Mouse (Mus musculus) hindbrain, embryonic 13.5 days (tissue): ENCODE data around the gene Sema3f. TPM values are rescaled to one million over a fixed set of nuclear protein-coding genes. Genes with fewer than 3 reads are reported as not detected.

ENCODE experiments used
- ATAC-seq: fragments of 200-750 bp; cut with Nextera tagmentation; 2 replicates; pipeline ENCODE4 v1.8.0; 2017; ENCODE audit warnings: moderate TSS enrichment; ENCODE audit not compliant: low FRiP score
- H3K27ac ChIP-seq: fragments of 300-500 bp; sonication (generic); 2 replicates; pipeline ENCODE4 v1.5.1; 2015; ENCODE audit warnings: inconsistent platforms, mild to moderate bottlenecking, moderate library complexity
- H3K27me3 ChIP-seq: fragments of 300-500 bp; sonication (generic); 2 replicates; pipeline ENCODE4 v1.6.1; 2015; ENCODE audit warnings: mild to moderate bottlenecking, inconsistent platforms
- H3K36me3 ChIP-seq: fragments of 300-500 bp; sonication (generic); 2 replicates; pipeline ENCODE4 v1.6.1; 2015; ENCODE audit warnings: mild to moderate bottlenecking, inconsistent platforms
- H3K4me1 ChIP-seq: fragments of 300-500 bp; sonication (generic); replicated peaks from 2 replicates; pipeline ENCODE4 v1.6.1; 2015; ENCODE audit warnings: inconsistent platforms
- H3K4me2 ChIP-seq: fragments of 300-500 bp; sonication (generic); 2 replicates; pipeline ENCODE4 v1.6.1; 2015; ENCODE audit warnings: inconsistent platforms, mild to moderate bottlenecking, moderate library complexity
- H3K4me3 ChIP-seq: fragments of 300-500 bp; sonication (generic); 2 replicates; pipeline ENCODE4 v1.5.1; 2015; ENCODE audit warnings: mild to moderate bottlenecking, inconsistent platforms
- H3K9ac ChIP-seq: fragments of 300-500 bp; sonication (generic); 2 replicates; pipeline ENCODE4 v1.6.1; 2015; ENCODE audit warnings: mild to moderate bottlenecking, inconsistent platforms
- H3K9me3 ChIP-seq: fragments of 300-500 bp; sonication (generic); 2 replicates; pipeline ENCODE4 v1.6.1; 2016; ENCODE audit warnings: inconsistent platforms
- WGBS: fragments of 180-500 bp; shearing (Covaris S2); methylation state at CpG from one replicate; pipeline ENCODE4 v1.1.7; 2015; 5-methylcytosine and 5-hydroxymethylcytosine counted together
- polyA plus RNA-seq: library from polyadenylated mRNA; unstranded; fragments of >200 nt; fragmentation: Nextera tagmentation; extraction: Ambion mirVana; gene quantifications from 2 replicates; pipeline ENCODE4 v1.2.1, GENCODE M21; 2015

Sema3f gene
- polyA plus RNA-seq, 1 experiment from 2014 or later: 17.0 TPM

DNA sequence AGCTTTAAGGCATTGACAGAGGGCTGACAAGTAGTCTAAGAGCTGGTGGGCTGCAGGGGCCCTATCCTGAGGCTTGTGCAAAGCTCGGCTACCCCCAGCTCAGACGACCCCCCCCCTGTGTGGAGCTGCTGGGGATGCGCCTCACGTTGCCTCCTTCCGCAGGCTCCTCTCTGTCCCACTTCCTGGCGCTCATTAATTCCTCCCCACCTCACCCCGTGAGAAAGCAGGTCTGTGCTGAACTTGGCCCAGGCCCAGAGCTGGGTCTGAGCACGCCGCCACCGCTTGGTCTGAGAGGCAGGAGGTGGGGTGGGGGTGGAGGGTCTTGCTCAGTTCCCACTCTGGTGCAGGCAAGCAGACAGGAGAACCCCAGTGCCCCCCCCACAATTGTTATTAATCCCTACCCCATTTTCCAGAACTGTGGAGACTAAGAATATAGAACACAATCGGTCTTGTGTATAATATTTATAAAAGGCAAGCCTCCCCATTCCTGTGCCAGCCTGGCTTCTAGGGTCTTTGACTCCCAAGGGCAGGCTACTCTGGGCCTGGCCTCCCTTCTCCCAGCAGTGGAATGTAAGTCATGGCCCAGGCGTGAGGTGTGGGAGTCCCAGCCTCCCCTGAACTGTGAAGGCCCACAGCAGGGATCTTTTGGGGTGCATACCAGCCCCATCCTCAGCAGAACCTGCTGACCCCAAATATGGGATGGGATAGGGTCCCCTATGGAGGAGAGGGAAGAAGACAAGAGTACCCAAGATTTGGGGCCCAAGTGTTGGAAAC is 59.4 kb downstream of the Sema3f start:
- H3K36me3 ChIP-seq: no peaks in the 10 kb centered on the region

DNA sequence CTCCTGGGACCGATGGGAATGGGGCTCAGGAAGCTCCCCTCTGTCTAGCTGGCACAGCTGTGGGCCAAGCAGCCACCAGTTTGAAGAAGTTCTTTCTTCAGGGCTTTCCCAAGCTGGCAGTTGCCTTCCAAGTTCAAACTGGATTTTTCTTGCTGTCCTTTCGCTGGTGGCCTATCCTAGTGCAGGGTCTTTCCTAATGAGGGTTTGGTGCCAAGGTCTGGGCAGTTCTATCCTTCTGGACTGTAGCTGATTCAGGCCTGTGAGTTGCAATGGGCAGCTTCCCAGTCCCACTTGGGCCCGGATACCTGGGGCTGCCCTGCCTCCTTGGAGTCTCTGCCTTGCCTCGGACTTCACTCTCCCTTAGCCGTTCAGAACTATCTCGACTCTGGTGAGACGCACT is 60.0 kb downstream of the Sema3f start:
- WGBS: 67% methylated on average over 7 of the region's 7 CpGs
- H3K4me3 ChIP-seq: no peak overlapping the region
- H3K27me3 ChIP-seq: no peaks in the 10 kb centered on the region
- peak overlapping the region; percentile 79 for H3K27ac ChIP-seq
- H3K4me2 ChIP-seq: no peak overlapping the region
- H3K36me3 ChIP-seq: no peaks in the 10 kb centered on the region
- H3K4me1 ChIP-seq: peaks cover 33% of the 10 kb centered on the region
- H3K9ac ChIP-seq: 0 out of 2 replicates have a peak overlapping the region, but pooled peaks have one; percentile 24
- no peaks in the 10 kb centered on the region for H3K9me3 ChIP-seq
- ATAC-seq: no peak; the same call in 1 of the 2 replicates

More for the DNA sequence above, 59.4 kb downstream of the Sema3f start:
- 32% methylated on average over 12 of the region's 12 CpGs for WGBS
- H3K4me2 ChIP-seq: no peak overlapping the region
- H3K4me1 ChIP-seq: peaks cover 31% of the 10 kb centered on the region
- no peaks in the 10 kb centered on the region for H3K27me3 ChIP-seq
- H3K4me3 ChIP-seq: no peak overlapping the region
- H3K9ac ChIP-seq: peak overlapping the region; percentile 24; the same call in 1 of the 2 replicates
- H3K27ac ChIP-seq: peak overlapping the region; percentile 79
- H3K9me3 ChIP-seq: no peaks in the 10 kb centered on the region
- ATAC-seq: peak; percentile 88

DNA sequence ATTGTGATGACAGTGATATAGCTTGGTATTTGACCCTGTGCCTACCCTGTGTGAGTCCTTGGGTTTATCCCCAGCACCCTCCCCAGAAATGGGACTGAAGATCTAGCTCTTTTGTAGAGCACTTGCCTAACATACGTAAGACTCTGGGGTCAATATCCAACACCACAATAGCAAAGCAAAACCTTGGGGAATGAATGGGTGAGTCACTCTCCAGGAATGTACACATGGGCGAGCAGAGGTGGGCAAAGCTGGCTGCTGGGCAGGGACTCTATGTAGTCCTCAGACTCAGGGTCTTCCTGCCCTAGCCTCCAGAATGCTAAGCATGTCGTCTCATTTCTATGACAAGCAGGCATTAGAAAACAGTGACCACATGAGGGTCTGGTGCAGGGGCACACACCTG is 61.5 kb downstream of the Sema3f start:
- 74% methylated on average over 3 of the region's 3 CpGs for WGBS
- Histone ChIP-seq H3K9me3 (no peaks in the 10 kb centered on the region), H3K9ac (no peak overlapping the region), H3K27me3 (0 out of 2 replicates have a peak, but pooled peaks cover 4% of the 10 kb centered on the region), H3K4me1 (peaks cover 45% of the 10 kb centered on the region), H3K27ac (no peak overlapping the region), H3K36me3 (no peaks in the 10 kb centered on the region), H3K4me2 (no peak overlapping the region), H3K4me3 (no peak overlapping the region)
- no peak for ATAC-seq

DNA sequence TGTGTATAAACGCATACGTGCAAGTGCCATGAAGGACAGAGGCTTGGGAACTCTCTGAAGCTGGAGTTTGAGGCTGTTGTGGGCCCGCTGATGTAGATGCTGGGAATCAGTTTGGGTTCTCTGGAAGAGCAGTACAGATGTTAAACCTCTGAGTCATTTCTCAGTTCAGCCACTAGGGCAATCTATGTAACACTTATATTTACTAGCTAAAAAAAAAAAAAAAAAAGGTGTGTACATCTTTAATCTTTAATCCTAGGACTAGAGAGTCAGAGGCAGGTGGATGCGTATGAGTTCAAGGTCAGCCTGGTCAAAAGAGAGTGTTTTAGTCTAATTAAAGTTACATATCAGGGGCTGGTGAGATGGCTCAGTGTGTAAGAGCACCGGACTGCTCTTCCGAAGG is 63.3 kb downstream of the Sema3f start:
- H3K9me3 ChIP-seq: no peaks in the 10 kb centered on the region
- 0 out of 2 replicates have a peak, but pooled peaks cover 4% of the 10 kb centered on the region for H3K27me3 ChIP-seq
- no peak for ATAC-seq
- no peak overlapping the region for H3K4me2 ChIP-seq
- H3K4me3 ChIP-seq: no peak overlapping the region
- no peak overlapping the region for H3K9ac ChIP-seq
- no peaks in the 10 kb centered on the region for H3K36me3 ChIP-seq
- 81% methylated on average over 6 of the region's 6 CpGs for WGBS
- peaks cover 43% of the 10 kb centered on the region for H3K4me1 ChIP-seq
- no peak overlapping the region for H3K27ac ChIP-seq

DNA sequence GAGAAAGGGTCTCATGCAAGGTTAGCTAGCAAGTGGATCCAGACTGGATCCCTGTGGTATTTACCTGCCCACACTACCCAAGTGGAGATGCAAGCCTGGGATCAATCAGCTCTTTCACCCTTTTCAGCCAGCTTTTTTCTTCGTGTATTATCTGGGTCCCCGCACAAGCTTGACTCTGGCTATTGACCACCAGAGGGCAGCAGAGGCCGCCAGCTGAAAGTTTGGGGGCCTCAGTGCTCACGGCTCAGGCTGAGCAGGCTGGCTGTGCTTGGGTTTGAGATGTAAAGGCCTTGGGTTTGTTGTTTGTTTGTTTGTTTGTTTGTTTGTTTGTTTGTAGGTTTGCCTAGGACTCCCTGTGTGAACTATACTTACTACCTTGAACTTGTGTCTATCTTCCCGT is 64.7 kb downstream of the Sema3f start:
- Histone ChIP-seq H3K27me3 (0 out of 2 replicates have a peak, but pooled peaks cover 4% of the 10 kb centered on the region), H3K27ac (no peak overlapping the region), H3K36me3 (no peaks in the 10 kb centered on the region), H3K9me3 (no peaks in the 10 kb centered on the region), H3K4me1 (peaks cover 38% of the 10 kb centered on the region), H3K4me3 (no peak overlapping the region), H3K9ac (no peak overlapping the region), H3K4me2 (no peak overlapping the region)
- WGBS: 14% methylated on average over 5 of the region's 5 CpGs
- peak; percentile 34; the same call in 1 of the 2 replicates for ATAC-seq

DNA sequence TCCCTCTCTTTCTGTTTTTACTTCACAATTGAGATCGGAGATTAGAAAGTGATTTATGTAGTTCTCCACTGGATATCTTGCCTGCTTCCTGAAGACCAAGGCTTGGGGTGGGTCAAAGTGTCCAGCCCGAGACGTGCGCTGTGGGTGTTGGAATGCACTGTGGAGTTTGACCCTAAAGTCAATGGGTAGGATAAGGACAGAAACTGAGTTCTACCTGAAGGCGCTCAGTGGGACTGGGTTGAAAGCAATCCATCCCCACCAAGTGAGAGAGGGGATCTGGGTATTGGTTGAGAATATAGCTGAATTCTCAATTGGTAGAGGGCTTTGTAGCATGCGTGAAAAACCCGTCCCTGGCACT is 65.1 kb downstream of the Sema3f start:
- Histone ChIP-seq H3K36me3 (no peaks in the 10 kb centered on the region), H3K27ac (no peak overlapping the region), H3K9ac (peak overlapping the region; percentile 63; the same call in 1 of the 2 replicates), H3K4me2 (peak overlapping the region; percentile 67), H3K27me3 (0 out of 2 replicates have a peak, but pooled peaks cover 4% of the 10 kb centered on the region), H3K9me3 (no peaks in the 10 kb centered on the region), H3K4me3 (peak overlapping the region; percentile 41; the same call in 1 of the 2 replicates), H3K4me1 (peaks cover 35% of the 10 kb centered on the region)
- 54% methylated on average over 7 of the region's 7 CpGs for WGBS
- no peak for ATAC-seq

DNA sequence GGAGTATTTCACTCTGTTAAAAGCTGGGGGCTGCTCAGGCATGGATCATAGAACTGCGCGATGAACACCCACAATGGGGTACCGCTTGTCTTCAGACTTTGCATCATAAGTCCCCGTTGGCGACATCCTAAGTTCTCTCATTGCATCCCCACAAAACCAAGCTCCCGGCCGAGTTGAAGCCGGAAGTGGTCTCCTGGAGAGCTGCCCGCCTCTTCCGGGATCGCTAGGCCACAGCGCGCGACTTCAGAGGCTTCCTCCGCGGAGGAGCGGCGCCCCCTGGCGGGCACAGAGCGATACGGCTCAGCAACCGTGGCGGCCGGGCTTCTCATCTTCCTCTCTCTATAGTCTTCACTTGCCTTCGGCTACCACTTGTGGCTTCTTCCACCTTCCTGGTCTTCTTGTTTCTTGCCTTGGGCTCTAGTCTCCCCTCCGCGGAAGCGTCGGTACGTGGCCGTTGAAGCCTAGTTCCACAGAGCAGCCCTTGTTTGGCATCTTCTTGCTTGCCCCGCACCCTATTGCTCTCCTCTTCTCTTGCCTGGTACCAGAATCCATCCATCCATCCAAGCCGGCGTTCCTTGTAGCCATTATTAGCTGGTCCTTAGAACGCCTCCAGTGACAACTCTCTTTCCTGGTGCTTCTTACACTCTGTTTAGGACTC is 65.7 kb downstream of the Sema3f start:
- H3K36me3 ChIP-seq: no peaks in the 10 kb centered on the region
- H3K4me1 ChIP-seq: peaks cover 31% of the 10 kb centered on the region
- 5% methylated on average over 35 of the region's 35 CpGs for WGBS
- H3K9me3 ChIP-seq: no peaks in the 10 kb centered on the region
- ATAC-seq: peak; percentile 77
- peak overlapping the region; percentile 67 for H3K4me2 ChIP-seq
- H3K4me3 ChIP-seq: peak overlapping the region; percentile 41
- H3K9ac ChIP-seq: peak overlapping the region; percentile 74
- H3K27ac ChIP-seq: peak overlapping the region; percentile 70
- H3K27me3 ChIP-seq: 0 out of 2 replicates have a peak, but pooled peaks cover 4% of the 10 kb centered on the region

DNA sequence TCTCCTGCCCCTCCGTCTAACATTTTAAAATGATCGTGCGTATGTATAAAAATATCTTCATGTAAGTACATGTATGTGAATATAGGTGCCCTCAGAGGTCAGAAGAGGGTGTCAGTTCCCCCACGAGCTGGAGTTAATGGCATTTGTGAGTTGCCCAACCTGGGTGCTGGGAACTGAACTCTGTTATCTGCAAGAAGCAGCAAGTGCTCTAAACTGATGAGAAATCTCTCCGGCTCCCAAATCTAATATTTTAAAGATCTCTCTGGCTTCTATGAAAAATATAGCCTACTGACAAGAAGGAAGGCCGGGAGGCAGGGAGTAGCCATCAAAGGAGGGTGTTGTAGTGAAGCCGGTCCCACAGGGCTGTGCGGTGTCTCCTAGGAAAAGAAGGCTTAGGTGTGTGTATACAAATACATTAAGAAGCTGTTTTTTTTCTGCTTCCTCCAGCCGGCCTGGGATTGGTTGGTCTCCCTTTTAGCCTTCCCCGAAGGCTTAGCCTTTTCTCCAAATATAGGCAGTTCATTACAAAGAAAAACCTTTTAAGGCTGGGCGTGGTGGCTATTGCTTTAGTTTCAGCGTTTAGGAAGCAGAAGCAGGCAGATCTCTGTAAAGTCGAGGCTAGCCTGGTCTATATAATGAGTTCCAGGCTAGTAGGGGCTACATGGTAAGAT is 66.6 kb downstream of the Sema3f start:
- no peak for ATAC-seq
- Histone ChIP-seq H3K4me3 (peak overlapping the region; percentile 41; the same call in 1 of the 2 replicates), H3K27ac (peak overlapping the region; percentile 70; the same call in 1 of the 2 replicates), H3K9ac (peak overlapping the region; percentile 74), H3K4me2 (peak overlapping the region; percentile 67), H3K4me1 (peaks cover 26% of the 10 kb centered on the region), H3K27me3 (0 out of 2 replicates have a peak, but pooled peaks cover 4% of the 10 kb centered on the region), H3K9me3 (no peaks in the 10 kb centered on the region), H3K36me3 (no peaks in the 10 kb centered on the region)
- 97% methylated on average over 13 of the region's 13 CpGs for WGBS

DNA sequence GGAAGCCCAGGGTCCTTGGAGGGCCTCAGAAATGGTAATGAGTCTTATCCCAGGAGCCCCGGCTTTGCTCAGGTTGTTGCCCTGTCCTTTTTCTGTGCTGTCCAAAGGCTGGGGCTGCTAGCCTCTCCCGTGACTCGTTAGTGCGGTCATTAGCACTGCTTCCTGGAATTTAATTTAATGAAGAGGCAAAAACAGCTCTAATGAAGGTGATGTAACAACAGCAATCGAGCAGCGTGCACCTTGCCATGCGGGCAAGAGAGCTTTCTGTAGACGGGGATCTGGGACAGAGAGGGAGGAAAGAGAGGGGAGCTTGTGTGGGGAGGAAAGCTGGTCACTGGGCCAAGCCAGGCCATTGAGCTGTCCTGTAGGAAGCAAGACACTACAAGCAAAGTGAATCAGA is 68.6 kb downstream of the Sema3f start:
- Histone ChIP-seq H3K9me3 (no peaks in the 10 kb centered on the region), H3K4me3 (no peak overlapping the region), H3K27ac (no peak overlapping the region), H3K36me3 (no peaks in the 10 kb centered on the region), H3K4me1 (peaks cover 40% of the 10 kb centered on the region), H3K27me3 (0 out of 2 replicates have a peak, but pooled peaks cover 4% of the 10 kb centered on the region), H3K9ac (0 out of 2 replicates have a peak overlapping the region, but pooled peaks have one; percentile 39), H3K4me2 (no peak overlapping the region)
- 44% methylated on average over 8 of the region's 8 CpGs for WGBS
- no peak for ATAC-seq

DNA sequence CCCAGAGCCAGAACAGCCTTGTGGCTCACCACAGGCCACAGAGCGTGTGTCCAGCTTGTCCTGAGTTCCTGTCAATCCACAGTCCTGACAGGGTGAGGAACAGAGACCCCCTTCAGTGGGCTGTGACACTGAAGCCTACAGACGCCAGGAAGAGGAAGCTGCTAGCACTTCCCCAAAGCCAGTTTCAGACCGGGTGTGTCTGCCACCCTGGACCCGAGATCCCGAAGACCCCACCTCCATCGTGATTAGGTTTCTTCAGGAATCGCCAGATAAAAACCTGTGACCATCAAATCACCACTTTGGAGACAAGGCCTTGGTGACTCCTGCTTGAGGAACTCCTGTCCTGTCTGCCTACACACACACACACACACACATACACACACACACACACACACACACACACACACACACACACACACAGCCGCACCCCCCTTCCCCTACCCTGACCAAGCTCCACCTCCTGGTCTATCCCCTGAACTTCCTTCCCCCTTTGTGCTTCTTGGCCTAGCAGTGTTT is 70.0 kb downstream of the Sema3f start:
- ATAC-seq: no peak
- Histone ChIP-seq H3K36me3 (no peaks in the 10 kb centered on the region), H3K4me2 (no peak overlapping the region), H3K9me3 (no peaks in the 10 kb centered on the region), H3K27me3 (0 out of 2 replicates have a peak, but pooled peaks cover 4% of the 10 kb centered on the region), H3K4me3 (no peak overlapping the region), H3K4me1 (peaks cover 52% of the 10 kb centered on the region), H3K27ac (no peak overlapping the region), H3K9ac (no peak overlapping the region)
- 35% methylated on average over 8 of the region's 8 CpGs for WGBS

DNA sequence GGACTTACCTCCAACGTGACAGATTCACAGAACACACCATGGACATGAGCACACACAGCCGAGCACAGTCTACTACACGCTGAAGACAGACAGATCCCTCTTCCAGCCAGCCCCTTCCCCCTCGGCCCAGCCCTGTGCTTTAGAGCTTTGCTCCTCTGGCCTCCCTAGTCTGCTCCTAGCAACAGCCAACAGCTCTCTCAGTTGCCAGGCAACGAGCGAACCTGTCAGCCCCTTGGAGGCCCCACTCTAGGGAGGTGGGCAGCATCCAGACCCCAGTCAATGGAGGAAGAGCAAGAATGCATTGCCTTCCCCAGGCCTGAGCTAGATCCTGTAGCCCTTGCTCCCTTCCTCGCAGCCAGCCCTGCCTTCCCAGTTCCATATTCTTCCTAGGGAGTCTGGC is 73.2 kb downstream of the Sema3f start:
- Histone ChIP-seq H3K4me1 (peaks cover 64% of the 10 kb centered on the region), H3K36me3 (no peaks in the 10 kb centered on the region), H3K4me3 (no peak overlapping the region), H3K9me3 (no peaks in the 10 kb centered on the region), H3K27me3 (no peaks in the 10 kb centered on the region), H3K9ac (peak overlapping the region; percentile 9), H3K27ac (peak overlapping the region; percentile 89), H3K4me2 (peak overlapping the region; percentile 36)
- peak; percentile 36 for ATAC-seq
- 12% methylated on average over 7 of the region's 7 CpGs for WGBS
